Mouse (Mus musculus) lung, postnatal 0 days (tissue): Measurements from ENCODE around the gene Ubc. TPM values are rescaled to one million over a fixed set of nuclear protein-coding genes. Genes with fewer than 3 reads are reported as not detected.
"Not testable (repeated sequence)": the region's sequence is repeated elsewhere in the genome, so short reads cannot be mapped to it uniquely, and the experiment has no call there.

Experiments
- ATAC-seq: fragments of 200-750 bp; cut with Nextera tagmentation; 2 replicates; pipeline ENCODE4 v1.8.0; 2017; ENCODE audit warnings: moderate library complexity
- DNase-seq: peaks from one replicate; pipeline ENCODE4 v3.0.0-alpha.2; 2016; ENCODE audit warnings: low spot score
- H3K27ac ChIP-seq: fragments of 300-500 bp; sonication (generic); 2 replicates; pipeline ENCODE4 v1.5.1; 2014; ENCODE audit warnings: antibody characterized with exemption, mild to moderate bottlenecking, low read length, mixed read lengths
- H3K27me3 ChIP-seq: fragments of 300-500 bp; sonication (generic); replicated peaks from 2 replicates; pipeline ENCODE4 v1.6.1; 2014; ENCODE audit warnings: low read length, mixed read lengths; ENCODE audit not compliant: insufficient read depth
- H3K36me3 ChIP-seq: fragments of 300-500 bp; sonication (generic); 2 replicates; pipeline ENCODE4 v1.6.1; 2014; ENCODE audit warnings: low read length, mixed read lengths; ENCODE audit not compliant: insufficient read depth
- H3K4me1 ChIP-seq: fragments of 300-500 bp; sonication (generic); 2 replicates; pipeline ENCODE4 v1.6.1; 2014; ENCODE audit warnings: antibody characterized with exemption, low read depth, low read length, mixed read lengths; ENCODE audit not compliant: insufficient read depth
- H3K4me2 ChIP-seq: fragments of 300-500 bp; sonication (generic); replicated peaks from 2 replicates; pipeline ENCODE4 v1.6.1; 2014; ENCODE audit warnings: low read depth, mild to moderate bottlenecking, low read length, moderate library complexity, mixed read lengths
- H3K4me3 ChIP-seq: fragments of 300-500 bp; sonication (generic); 2 replicates; pipeline ENCODE4 v1.5.1; 2014; ENCODE audit warnings: low read depth, low read length
- H3K9ac ChIP-seq: fragments of 300-500 bp; sonication (generic); replicated peaks from 2 replicates; pipeline ENCODE4 v1.6.1; 2014; ENCODE audit warnings: low read depth, mild to moderate bottlenecking
- H3K9me3 ChIP-seq: fragments of 300-500 bp; sonication (generic); 2 replicates; pipeline ENCODE4 v1.6.1; 2016; ENCODE audit warnings: low read length, mixed read lengths
- CTCF ChIP-seq: IDR thresholded peaks from 2 replicates; pipeline ENCODE4 v1.5.1; 2016; ENCODE audit warnings: antibody characterized with exemption, mild to moderate bottlenecking
- EP300 ChIP-seq: IDR thresholded peaks from 2 replicates; pipeline ENCODE4 v1.6.1; 2016; ENCODE audit warnings: antibody characterized with exemption, mild to moderate bottlenecking, control low read depth
- WGBS: fragments of 180-500 bp; shearing (Covaris S2); extraction: QIAGEN DNeasy Blood & Tissue Kit; methylation state at CpG from one replicate; pipeline ENCODE4 v1.1.7; 2014; 5-methylcytosine and 5-hydroxymethylcytosine counted together
- polyA plus RNA-seq: library from polyadenylated mRNA; unstranded; fragments of >200 nt; fragmentation: Nextera tagmentation; extraction: Ambion mirVana; gene quantifications from 2 replicates; pipeline ENCODE4 v1.2.1, GENCODE M21; 2015

Gene Ubc
- polyA plus RNA-seq, 1 experiment from 2014 or later, result 751 TPM

GRCm38 (mm10) chr5:125400903-125401302, 10.9 kb upstream of the Ubc start:
- H3K4me2 ChIP-seq, result no peak overlapping the region
- H3K27me3 ChIP-seq, result no peaks in the 10 kb centered on the region
- peaks cover 6% of the 10 kb centered on the region; the same call in 1 of the 2 replicates for H3K4me1 ChIP-seq
- no peaks in the 10 kb centered on the region for H3K36me3 ChIP-seq
- DNase-seq, result no peak
- TF ChIP-seq EP300, result no peak
- TF ChIP-seq CTCF, result peak; percentile 25
- no peak overlapping the region for H3K27ac ChIP-seq
- no peak overlapping the region for H3K4me3 ChIP-seq
- H3K9ac ChIP-seq, result no peak overlapping the region
- H3K9me3 ChIP-seq, result no peaks in the 10 kb centered on the region
- ATAC-seq, result no peak
- 31% methylated on average over 7 of the region's 7 CpGs for WGBS

DNA sequence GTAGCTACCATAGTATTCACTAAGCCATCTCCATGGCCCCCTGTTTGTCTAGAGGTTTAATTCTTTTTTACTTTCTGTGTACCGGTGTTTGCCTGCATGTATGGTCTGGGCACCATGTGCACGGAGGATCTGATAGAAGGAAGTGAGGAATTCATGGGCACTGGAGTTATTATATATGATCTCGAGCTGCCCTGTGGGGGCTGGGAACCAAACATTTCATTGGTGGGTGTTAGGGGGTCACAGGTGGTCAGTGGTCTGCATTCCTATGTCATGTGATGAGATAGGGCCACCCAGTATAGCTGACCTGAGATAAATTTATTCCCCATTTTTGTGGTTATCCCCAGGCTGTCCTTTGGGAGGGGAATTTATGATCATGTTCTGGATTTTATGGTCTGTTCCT, 5.0 kb upstream of the Ubc start:
- H3K27me3 ChIP-seq, result no peaks in the 10 kb centered on the region
- H3K4me2 ChIP-seq, result no peak overlapping the region
- H3K36me3 ChIP-seq, result no peaks in the 10 kb centered on the region
- H3K9me3 ChIP-seq, result no peaks in the 10 kb centered on the region
- WGBS, result 50% methylated on average over 3 of the region's 3 CpGs
- peak overlapping the region; percentile 99 for H3K27ac ChIP-seq
- TF ChIP-seq CTCF, result no peak
- H3K4me3 ChIP-seq, result no peak overlapping the region
- ATAC-seq (no peak), DNase-seq (no peak)
- H3K4me1 ChIP-seq, result peaks cover 17% of the 10 kb centered on the region; the same call in 1 of the 2 replicates
- no peak overlapping the region for H3K9ac ChIP-seq

DNA sequence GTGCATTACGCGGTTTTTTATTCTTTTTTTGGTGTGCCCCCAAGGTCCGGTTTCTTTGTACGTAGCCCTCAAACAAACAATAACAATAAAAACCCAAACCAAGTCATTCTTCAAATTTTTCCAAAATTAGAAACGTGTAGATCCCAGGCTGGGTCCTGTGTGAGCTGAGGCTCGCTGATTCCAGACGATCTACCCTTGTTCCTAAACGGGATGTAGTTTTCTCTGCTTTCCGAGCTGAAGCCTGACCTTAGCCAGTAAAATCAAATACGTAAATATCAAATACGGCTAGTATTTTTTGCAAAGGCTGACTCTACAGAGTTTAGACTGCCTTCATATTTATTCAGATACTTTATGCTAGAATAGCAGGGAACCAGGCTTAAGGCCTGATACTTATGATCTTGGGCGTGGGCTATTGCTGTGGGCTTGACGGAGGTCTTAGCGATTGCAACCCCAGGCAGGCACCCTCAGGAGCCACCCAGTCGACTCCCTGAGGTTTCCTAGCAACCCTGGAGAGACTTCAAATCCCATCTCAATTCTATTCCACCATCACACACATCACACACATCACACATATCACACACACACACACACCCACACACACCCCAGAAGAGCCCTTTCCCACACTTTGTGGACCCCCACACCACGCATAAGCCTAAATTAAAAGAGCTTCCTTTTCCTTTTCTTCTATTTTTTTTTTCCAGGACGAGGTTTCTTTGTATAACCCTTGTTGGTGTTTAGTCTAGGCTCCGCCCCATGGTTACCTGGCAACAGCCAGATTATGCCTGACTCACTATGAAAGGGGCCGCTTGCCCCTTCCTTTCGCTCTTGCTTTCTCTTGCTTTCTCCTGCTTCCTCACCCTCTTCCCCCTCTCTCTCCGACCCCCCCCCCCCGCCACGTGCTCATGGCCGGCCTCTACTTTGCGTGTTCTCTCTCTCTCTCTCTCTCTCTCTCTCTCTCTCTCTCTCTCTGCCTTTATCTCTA, 3.9 kb upstream of the Ubc start:
- Histone ChIP-seq H3K36me3 (no peaks in the 10 kb centered on the region), H3K4me3 (peak overlapping the region; percentile 14; the same call in 1 of the 2 replicates), H3K27me3 (no peaks in the 10 kb centered on the region), H3K4me2 (peak overlapping the region; percentile 44), H3K9ac (peak overlapping the region; percentile 20), H3K27ac (peak overlapping the region; percentile 99), H3K9me3 (no peaks in the 10 kb centered on the region), H3K4me1 (peaks cover 17% of the 10 kb centered on the region; the same call in 1 of the 2 replicates)
- TF ChIP-seq EP300 (no peak; the same call in 1 of the 2 replicates), CTCF (no peak)
- DNase-seq, result peak; percentile 97
- WGBS, result 7% methylated on average over 21 of the region's 25 CpGs
- peak; percentile 9 for ATAC-seq

GRCm38 (mm10) chr5:125392977-125393621, 3.1 kb upstream of the Ubc start:
- Histone ChIP-seq H3K4me1 (peaks cover 17% of the 10 kb centered on the region; the same call in 1 of the 2 replicates), H3K4me2 (peak overlapping the region; percentile 44), H3K4me3 (peak overlapping the region; percentile 14; the same call in 1 of the 2 replicates), H3K27ac (peak overlapping the region; percentile 99), H3K9me3 (no peaks in the 10 kb centered on the region), H3K9ac (peak overlapping the region; percentile 41; the same call in 1 of the 2 replicates), H3K36me3 (0 out of 2 replicates have a peak, but pooled peaks cover 5% of the 10 kb centered on the region), H3K27me3 (no peaks in the 10 kb centered on the region)
- ATAC-seq, result peak; percentile 90
- under 1% methylated on average over 20 of the region's 20 CpGs for WGBS
- TF ChIP-seq CTCF, result no peak
- peak; percentile 91 for TF ChIP-seq EP300
- peak; percentile 99 for DNase-seq

DNA sequence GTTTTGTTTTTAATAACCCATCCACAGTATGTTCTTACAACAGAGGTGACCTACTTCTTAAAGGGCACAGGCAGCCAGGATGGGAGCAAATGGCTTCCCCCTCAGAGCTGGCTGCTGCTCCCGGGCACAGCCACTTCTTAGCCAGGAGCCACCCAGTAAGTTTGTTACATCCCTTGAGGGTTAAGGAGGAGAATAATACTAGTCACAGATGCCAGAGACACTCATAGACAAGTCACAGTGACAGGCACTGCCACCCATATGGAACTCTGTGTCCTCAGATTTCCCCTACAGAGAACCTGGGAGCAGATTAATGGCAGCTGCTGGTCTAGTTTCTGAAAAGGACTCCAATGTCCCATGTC, 2.6 kb upstream of the Ubc start:
- H3K9me3 ChIP-seq, result no peaks in the 10 kb centered on the region
- H3K9ac ChIP-seq, result peak overlapping the region; percentile 41; the same call in 1 of the 2 replicates
- WGBS, result 4% methylated on average over 1 of the region's 1 CpGs
- H3K36me3 ChIP-seq, result 0 out of 2 replicates have a peak, but pooled peaks cover 5% of the 10 kb centered on the region
- no peak for ATAC-seq
- peak overlapping the region; percentile 99 for H3K27ac ChIP-seq
- H3K4me1 ChIP-seq, result peaks cover 17% of the 10 kb centered on the region; the same call in 1 of the 2 replicates
- H3K27me3 ChIP-seq, result no peaks in the 10 kb centered on the region
- TF ChIP-seq EP300 (no peak), CTCF (no peak)
- DNase-seq, result no peak
- H3K4me3 ChIP-seq, result peak overlapping the region; percentile 14; the same call in 1 of the 2 replicates
- peak overlapping the region; percentile 37 for H3K4me2 ChIP-seq

GRCm38 (mm10) chr5:125392176-125392575, 2.2 kb upstream of the Ubc start:
- DNase-seq, ATAC-seq, H3K27me3 ChIP-seq, H3K4me3 ChIP-seq, H3K36me3 ChIP-seq, H3K9me3 ChIP-seq: not testable (repeated sequence)
- WGBS, result 96% methylated on average over 4 of the region's 4 CpGs
- Histone ChIP-seq H3K4me2 (peak overlapping the region; percentile 37; the same call in 1 of the 2 replicates), H3K9ac (peak overlapping the region; percentile 41; the same call in 1 of the 2 replicates), H3K4me1 (peaks cover 17% of the 10 kb centered on the region; the same call in 1 of the 2 replicates), H3K27ac (peak overlapping the region; percentile 99)
